In the genomic region with DNA sequence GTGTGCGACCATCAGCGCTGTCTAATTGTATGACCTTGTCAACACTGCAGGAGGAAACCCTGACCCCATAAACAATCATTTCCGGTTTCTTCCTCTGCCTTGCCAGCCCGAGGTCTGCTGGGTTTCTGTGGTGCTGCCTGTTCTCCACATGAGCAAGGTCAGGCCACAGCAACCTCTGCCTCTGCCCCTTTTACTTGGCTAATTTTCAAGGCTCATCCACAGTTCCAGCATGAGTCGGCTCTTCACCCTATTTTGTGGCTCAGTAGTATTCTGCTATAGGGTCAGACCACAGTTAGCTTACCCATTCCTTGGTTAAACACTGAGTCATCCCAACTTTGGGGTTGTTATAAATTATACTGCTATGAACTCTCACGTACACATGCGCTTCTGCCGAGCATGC, we compare ENCODE assay signal across 18 mouse cellular contexts.
DNase-seq lines count a peak whose midpoint lies in the region.
"Had no signal": no experiment of that assay in that cellular context is flagged by ENCODE, and none has a peak within 500 bp of the region (broad histone marks: within the 10 kb centered on the region; RNA-seq: fewer than 3 reads in every experiment).

No protein-coding gene starts in this region.

- H3K36me3 ChIP-seq in heart, embryonic 10.5 days = no peaks in the 10 kb centered on the region
- H3K36me3 ChIP-seq: embryonic facial prominence, embryonic 10.5 days; embryonic facial prominence, embryonic 12.5 days; forebrain, embryonic 15.5 days had no signal

- no peaks in the 10 kb centered on the region for H3K9me3 ChIP-seq in heart, embryonic 10.5 days
- H3K9me3 ChIP-seq: embryonic facial prominence, embryonic 12.5 days; forebrain, embryonic 13.5 days; forebrain, embryonic 15.5 days had no signal

- DNase-seq in adrenal gland, adult (ENCODE audit: inconsistent age in 2 of 2, low spot score in 1 of 2) = peak; percentile 13 to 58
- no peak for DNase-seq in adrenal gland, postnatal 25 days
- peak; percentile 15 for DNase-seq in adrenal gland, adult 8-10 months
- no peak for DNase-seq in adrenal gland, postnatal 10 days
- DNase-seq in heart, adult 11 months = peak; percentile 75
- DNase-seq in heart, embryonic 10.5 days (ENCODE audit: low spot score) = no peak
- peak; percentile 11 for DNase-seq in 416B (ENCODE audit: low read depth)
- DNase-seq in kidney, adult 18-20 months = no peak
- DNase-seq: cerebellum, adult 11-12 months; cerebellum, adult 2 months; cerebellum, adult 9-10 months; cerebellum, postnatal 10 days; cerebellum, postnatal 25 days; forebrain, postnatal 0 days had no signal

- H3K27me3 ChIP-seq in heart, embryonic 10.5 days (ENCODE audit: insufficient read depth, poor library complexity, severe bottlenecking) = no peaks in the 10 kb centered on the region
- H3K27me3 ChIP-seq: embryonic facial prominence, embryonic 12.5 days; forebrain, embryonic 15.5 days had no signal

- H3K27ac ChIP-seq in heart, embryonic 10.5 days = no peak overlapping the region
- H3K27ac ChIP-seq: embryonic facial prominence, embryonic 10.5 days; embryonic facial prominence, embryonic 12.5 days; forebrain, embryonic 13.5 days; forebrain, embryonic 15.5 days had no signal

- no peak overlapping the region for H3K4me3 ChIP-seq in heart, embryonic 10.5 days
- H3K4me3 ChIP-seq: embryonic facial prominence, embryonic 10.5 days; embryonic facial prominence, embryonic 12.5 days; forebrain, embryonic 13.5 days; forebrain, embryonic 15.5 days had no signal

- H3K4me1 ChIP-seq in heart, embryonic 10.5 days = no peaks in the 10 kb centered on the region
- H3K4me1 ChIP-seq: embryonic facial prominence, embryonic 10.5 days; embryonic facial prominence, embryonic 12.5 days; forebrain, embryonic 13.5 days; forebrain, embryonic 15.5 days had no signal

- 88% methylated on average over 8 of the region's 8 CpGs for WGBS in heart, embryonic 10.5 days

Comparison
In these comparisons a context has a peak if more than half of its experiments do, and no peak if none do; other contexts are left out.
1. DNase-seq: peak in adrenal gland, adult (2 of 2), adrenal gland, adult 8-10 months (single experiment), heart, adult 11 months (single experiment) and 416B (single experiment); none in adrenal gland, postnatal 25 days (single experiment), adrenal gland, postnatal 10 days (single experiment), heart, embryonic 10.5 days (single experiment) and kidney, adult 18-20 months (single experiment).